Mouse (Mus musculus) layer of hippocampus, adult 6 months (tissue): Measurements from ENCODE around the gene Slc35f2. TPM values are rescaled to one million over a fixed set of nuclear protein-coding genes. Genes with fewer than 3 reads are reported as not detected.

Experiments
- long read RNA-seq, 2 experiments: library from polyadenylated mRNA; unstranded; transcript quantifications; one replicate each; pipeline ENCODE4 v2.0.0; 2019 to 2020
- polyA plus RNA-seq: library from polyadenylated mRNA; unstranded; fragments of <200 nt; fragmentation: Nextera tagmentation; gene quantifications from 2 replicates; pipeline ENCODE4 v1.2.3, GENCODE M21; 2021

Gene Slc35f2
- 3.4 and 3.6 TPM in 2 replicates for polyA plus RNA-seq
- long read RNA-seq, experiment 1, partial matches to known transcripts = 0 of 1 reads
- long read RNA-seq, experiment 1, other reads (novel, unspliced or antisense) = 0 of 1 reads
- long read RNA-seq, experiment 2, transcript Slc35f2-201 (8 exons, 2,558 nt) = major isoform, 16 of 21 reads
- long read RNA-seq, experiment 2, partial matches to known transcripts = 1 of 21 reads
- long read RNA-seq, experiment 2, other reads (novel, unspliced or antisense) = 4 of 21 reads

DNA sequence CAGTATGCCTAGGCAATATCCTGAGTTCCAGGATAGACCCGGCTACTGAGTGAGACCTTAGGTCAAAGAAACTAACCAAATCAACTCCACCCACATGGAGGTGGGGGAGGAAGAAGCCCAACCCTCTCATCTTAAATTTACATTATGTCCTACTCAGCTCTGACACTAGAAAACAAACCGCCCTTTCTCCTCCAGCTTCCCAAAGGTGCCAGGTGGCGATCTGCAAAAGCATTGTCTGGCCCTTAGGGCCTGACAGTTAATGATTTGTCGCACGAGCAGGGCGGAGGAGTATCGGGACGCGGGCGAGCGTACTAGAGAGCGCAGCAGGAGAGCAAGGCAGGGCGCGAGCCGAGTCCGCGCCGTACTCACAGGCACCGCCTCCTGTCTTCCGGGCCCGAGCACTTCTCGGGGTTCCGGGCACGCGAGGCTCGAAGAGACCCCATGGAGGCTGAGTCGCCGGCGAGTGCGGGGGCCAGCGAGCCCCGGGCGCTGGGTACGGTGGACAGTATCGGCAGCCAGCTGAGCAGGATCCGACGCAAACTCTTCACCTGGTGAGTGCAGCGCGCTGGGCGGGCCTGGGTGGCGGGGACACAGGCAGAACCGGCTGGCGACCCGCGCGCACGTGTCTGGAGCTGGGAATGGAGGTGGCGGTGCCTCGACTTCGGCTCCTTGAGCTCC, at the start of gene Slc35f2:
TSS of gene Slc35f2 (plus strand) at position 195 of the 678 bp plus-strand sequence.

DNA sequence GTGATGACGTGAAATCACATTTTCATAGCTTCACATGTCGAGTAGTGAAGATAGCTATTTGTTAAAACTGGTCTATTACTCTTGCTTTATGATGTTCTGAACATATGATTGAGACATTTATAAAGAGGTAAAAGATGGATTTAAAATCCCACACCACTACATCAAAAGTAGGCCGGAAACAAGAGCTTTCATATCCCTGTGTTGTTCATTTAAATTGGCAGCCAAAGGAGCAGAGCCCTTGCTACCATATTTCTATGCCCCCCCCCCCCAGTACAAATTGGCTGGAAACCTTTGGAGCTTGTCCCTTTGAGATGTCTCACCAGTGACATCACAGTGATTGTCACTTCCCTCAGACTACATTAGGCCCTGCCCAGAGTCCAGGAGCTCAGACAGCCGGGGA, 78.5 kb downstream of the Slc35f2 start, which contains the start of gene Sln:
TSS of gene Sln (plus strand) at position 301 of the 400 bp plus-strand sequence.

Other genes with a start within 250 kb of the Slc35f2 start
- 3.4 and 4.3 TPM in 2 replicates for gene Atm, start 234.8 kb upstream of the Slc35f2 start, polyA plus RNA-seq
- gene Npat, start 234.5 kb upstream of the Slc35f2 start, polyA plus RNA-seq = 5.8 and 6.6 TPM in 2 replicates
- gene Acat1, start 161.2 kb upstream of the Slc35f2 start, polyA plus RNA-seq = 58.9 and 61.5 TPM in 2 replicates
- 77.5 and 79.0 TPM in 2 replicates for gene Cul5, start 101.5 kb upstream of the Slc35f2 start, polyA plus RNA-seq
- gene Rab39, start 65.3 kb upstream of the Slc35f2 start, polyA plus RNA-seq = 0.60 and 0.65 TPM in 2 replicates
- 7.0 and 8.2 TPM in 2 replicates for gene Sln, start 78.6 kb downstream of the Slc35f2 start, polyA plus RNA-seq
- 50.4 and 63.4 TPM in 2 replicates for gene Elmod1, start 203.8 kb downstream of the Slc35f2 start, polyA plus RNA-seq